Mouse (Mus musculus) heart, postnatal 0 days (tissue): ENCODE measurements at regions not wholly inside any gene's neighbourhood (a gene's known extent, or its start where the extent isn't known, plus 50 kb on each side); places are given as distances from the start of the nearest gene placed in this dataset.

Source experiments
- CTCF ChIP-seq: IDR thresholded peaks from 2 replicates; pipeline ENCODE4 v1.5.1; 2016; ENCODE audit warnings: antibody characterized with exemption, control low read depth, low read depth
- EP300 ChIP-seq: IDR thresholded peaks from 2 replicates; pipeline ENCODE4 v1.6.1; 2016; ENCODE audit warnings: antibody characterized with exemption, low read depth

DNA sequence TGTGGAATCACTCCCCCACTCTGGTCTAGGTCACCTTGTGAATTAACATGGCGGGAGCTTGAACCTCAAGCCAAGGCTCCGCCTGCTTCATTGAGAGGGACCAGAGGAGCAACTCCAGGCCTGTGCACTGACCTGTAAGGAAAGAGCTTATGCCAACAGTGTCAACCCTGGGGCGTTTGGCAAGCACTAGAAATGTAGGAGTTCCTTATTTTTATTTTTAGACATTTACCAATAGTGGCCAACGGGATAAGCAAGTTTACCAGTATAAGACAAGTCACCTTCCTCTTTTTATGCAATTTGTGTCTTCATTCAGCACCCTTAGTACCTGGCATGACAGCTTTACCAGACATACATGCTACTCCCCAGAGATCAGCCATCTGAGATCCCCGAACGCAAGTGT is 89.1 kb upstream of the Gpc1 start:
- TF ChIP-seq CTCF (no peak), EP300 (no peak)
